Mouse (Mus musculus) spleen, adult 2 months (tissue): ENCODE data around the gene Gramd2. TPM values are rescaled to one million over a fixed set of nuclear protein-coding genes. Genes with fewer than 3 reads are reported as not detected.

Experiments used
- DNase-seq, 2 experiments: peaks; one replicate each; pipeline versions ENCODE4 v3.0.0 to v3.0.0-alpha.2; 2012 to 2021; ENCODE audit warnings: low spot score in 2 of 2, low read depth in 1 of 2
- H3K27ac ChIP-seq: fragments of 200-500 bp; 2 replicates; pipeline ENCODE4 v1.5.1; 2012; ENCODE audit warnings: low read length, inconsistent platforms; ENCODE audit not compliant: insufficient read depth
- H3K27me3 ChIP-seq: fragments of 200-500 bp; 2 replicates; pipeline ENCODE4 v1.6.1; 2012; ENCODE audit warnings: mild to moderate bottlenecking, moderate library complexity, low read length, inconsistent platforms; ENCODE audit not compliant: control insufficient read depth, insufficient read depth
- H3K36me3 ChIP-seq: fragments of 200-500 bp; 2 replicates; pipeline ENCODE4 v1.6.1; 2012; ENCODE audit warnings: mild to moderate bottlenecking, low read length, inconsistent platforms; ENCODE audit not compliant: control insufficient read depth, insufficient read depth
- H3K4me1 ChIP-seq: fragments of 200-500 bp; 2 replicates; pipeline ENCODE4 v1.6.1; 2011; ENCODE audit warnings: inconsistent platforms; ENCODE audit not compliant: control insufficient read depth, insufficient read depth, insufficient read length
- H3K4me3 ChIP-seq: fragments of 200-500 bp; 2 replicates; pipeline ENCODE4 v1.5.1; 2011; ENCODE audit warnings: mild to moderate bottlenecking, inconsistent platforms; ENCODE audit not compliant: insufficient read depth, insufficient read length; ENCODE audit errors: extremely low read depth
- CTCF ChIP-seq: fragments of 200-500 bp; IDR thresholded peaks from 2 replicates; pipeline ENCODE4 v1.5.1; 2011; ENCODE audit warnings: mild to moderate bottlenecking, inconsistent platforms; ENCODE audit not compliant: insufficient read depth, insufficient read length, insufficient replicate concordance; ENCODE audit errors: extremely low read depth
- POLR2A ChIP-seq: fragments of 200-500 bp; IDR thresholded peaks from 2 replicates; pipeline ENCODE4 v1.6.1; 2011; ENCODE audit warnings: low read depth, low read length, inconsistent platforms
- WGBS: fragments of 180-500 bp; shearing (Covaris S2); methylation state at CpG from one replicate; pipeline ENCODE4 v1.1.7; 2018; 5-methylcytosine and 5-hydroxymethylcytosine counted together
- polyA plus RNA-seq: library from polyadenylated mRNA; depleted of rRNA; stranded (reverse); fragments of >200 nt; gene quantifications from 2 replicates; pipeline ENCODE4 v1.2.3, GENCODE M21; 2012

Gramd2 gene
- polyA plus RNA-seq, 1 experiment: 1.1 TPM

GRCm38 (mm10) chr9:59661298-59661975 is 18.5 kb upstream of the Gramd2 start:
- TF ChIP-seq CTCF (no peak), POLR2A (no peak)
- no peak overlapping the region for H3K4me3 ChIP-seq
- peaks cover 10% of the 10 kb centered on the region; the same call in 1 of the 2 replicates for H3K36me3 ChIP-seq
- no peak overlapping the region for H3K27ac ChIP-seq
- 67% methylated on average over 6 of the region's 6 CpGs for WGBS
- H3K4me1 ChIP-seq: peaks cover 15% of the 10 kb centered on the region; the same call in 1 of the 2 replicates
- DNase-seq: no peak
- H3K27me3 ChIP-seq: no peaks in the 10 kb centered on the region

- H3K27ac ChIP-seq: no peak overlapping the region
- peaks cover 10% of the 10 kb centered on the region; the same call in 1 of the 2 replicates for H3K4me1 ChIP-seq
- WGBS: 92% methylated on average over 7 of the region's 7 CpGs
- TF ChIP-seq CTCF (no peak), POLR2A (no peak)
- H3K4me3 ChIP-seq: no peak overlapping the region
- no peaks in the 10 kb centered on the region for H3K27me3 ChIP-seq
- no peak for DNase-seq
- peaks cover 21% of the 10 kb centered on the region for H3K36me3 ChIP-seq
These were observed 16.7 kb upstream of the Gramd2 start for GRCm38 (mm10) chr9:59663226-59663625.

DNA sequence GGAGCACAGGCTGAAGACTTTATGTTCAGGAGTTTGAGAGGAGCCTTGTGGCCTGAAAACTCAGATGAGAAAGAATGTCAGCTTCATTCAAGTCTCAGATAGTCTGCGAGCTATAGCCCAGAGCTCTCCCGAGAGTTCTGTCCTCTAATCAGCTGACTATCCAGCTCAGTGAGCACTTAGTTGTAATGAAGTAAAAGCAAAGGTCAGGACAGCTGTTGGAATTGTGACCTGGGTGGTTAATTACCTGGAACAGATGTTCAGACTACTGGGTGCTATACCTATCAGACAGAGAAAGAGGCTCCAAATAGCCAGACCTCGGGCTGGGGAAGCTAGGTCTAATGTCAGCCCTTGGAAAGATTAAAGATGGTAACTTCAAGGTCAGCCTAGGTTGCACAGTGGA is 16.0 kb upstream of the Gramd2 start:
- DNase-seq: no peak
- Histone ChIP-seq H3K4me3 (no peak overlapping the region), H3K4me1 (peaks cover 7% of the 10 kb centered on the region; the same call in 1 of the 2 replicates), H3K27ac (no peak overlapping the region), H3K27me3 (no peaks in the 10 kb centered on the region), H3K36me3 (peaks cover 21% of the 10 kb centered on the region)
- TF ChIP-seq CTCF (no peak), POLR2A (no peak)
- WGBS: 79% methylated on average over 3 of the region's 3 CpGs

GRCm38 (mm10) chr9:59664664-59665256 is 15.2 kb upstream of the Gramd2 start:
- no peak for TF ChIP-seq POLR2A
- TF ChIP-seq CTCF: no peak
- 93% methylated on average over 4 of the region's 4 CpGs for WGBS
- H3K27me3 ChIP-seq: no peaks in the 10 kb centered on the region
- peaks cover 21% of the 10 kb centered on the region for H3K36me3 ChIP-seq
- H3K4me3 ChIP-seq: no peak overlapping the region
- no peak overlapping the region for H3K27ac ChIP-seq
- no peak for DNase-seq
- H3K4me1 ChIP-seq: peaks cover 3% of the 10 kb centered on the region; the same call in 1 of the 2 replicates

DNA sequence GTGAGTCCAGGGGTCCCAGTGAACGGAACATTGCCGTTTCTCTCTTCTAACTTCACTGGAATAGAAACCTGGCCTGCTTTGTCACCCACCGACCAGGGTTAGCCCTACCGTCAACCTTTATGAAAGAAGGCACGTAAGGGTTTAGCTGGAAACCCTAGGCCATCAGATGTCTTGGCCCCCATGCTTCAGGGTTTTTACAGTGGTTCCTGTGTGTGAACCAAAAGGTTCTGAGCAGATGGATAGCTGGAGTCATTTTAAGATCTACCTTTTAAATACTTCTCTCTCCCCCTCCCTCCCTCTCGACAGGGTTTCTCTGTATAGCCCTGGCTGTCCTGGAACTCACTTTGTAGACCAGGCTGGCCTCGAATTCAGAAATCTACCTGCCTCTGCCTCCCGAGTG is 13.9 kb upstream of the Gramd2 start:
- H3K4me3 ChIP-seq: no peak overlapping the region
- H3K4me1 ChIP-seq: peaks cover 3% of the 10 kb centered on the region; the same call in 1 of the 2 replicates
- H3K27me3 ChIP-seq: no peaks in the 10 kb centered on the region
- 92% methylated on average over 8 of the region's 8 CpGs for WGBS
- peaks cover 28% of the 10 kb centered on the region for H3K36me3 ChIP-seq
- no peak overlapping the region for H3K27ac ChIP-seq
- TF ChIP-seq POLR2A (no peak), CTCF (no peak)
- no peak for DNase-seq

DNA sequence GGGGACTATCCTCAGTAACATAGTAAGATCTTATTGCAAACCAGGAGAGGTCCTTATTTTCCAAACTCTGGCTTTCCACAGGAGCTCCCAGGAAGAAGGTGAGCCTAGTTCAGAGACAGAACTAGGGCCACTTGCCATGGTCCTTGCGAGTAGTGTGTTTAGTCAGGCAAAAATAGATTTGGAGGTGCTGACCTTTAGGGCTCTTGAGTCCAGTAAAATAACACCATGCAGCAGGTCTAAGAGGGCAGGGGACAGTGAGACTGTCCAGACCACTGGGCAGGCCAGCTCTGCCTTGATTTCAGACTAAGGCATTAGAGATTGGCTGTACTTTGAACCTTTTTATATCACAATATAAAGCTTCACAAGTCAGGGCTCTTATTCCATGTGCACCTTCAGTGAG is 13.1 kb upstream of the Gramd2 start:
- Histone ChIP-seq H3K27ac (no peak overlapping the region), H3K4me3 (no peak overlapping the region), H3K36me3 (peaks cover 30% of the 10 kb centered on the region), H3K27me3 (no peaks in the 10 kb centered on the region), H3K4me1 (no peaks in the 10 kb centered on the region)
- no peak for DNase-seq
- TF ChIP-seq CTCF: no peak
- no peak for TF ChIP-seq POLR2A
- 95% methylated on average over 1 of the region's 1 CpGs for WGBS

- DNase-seq: no peak
- WGBS: 65% methylated on average over 4 of the region's 4 CpGs
- Histone ChIP-seq H3K27me3 (no peaks in the 10 kb centered on the region), H3K27ac (no peak overlapping the region), H3K36me3 (peaks cover 33% of the 10 kb centered on the region), H3K4me1 (no peaks in the 10 kb centered on the region), H3K4me3 (no peak overlapping the region)
- TF ChIP-seq POLR2A: no peak
- TF ChIP-seq CTCF: no peak
These were observed 12.7 kb upstream of the Gramd2 start for GRCm38 (mm10) chr9:59667250-59667649.
